Mouse (Mus musculus) gastrocnemius, adult 18-20 months (tissue): ENCODE data around the gene Acsbg1. TPM values are rescaled to one million over a fixed set of nuclear protein-coding genes. Genes with fewer than 3 reads are reported as not detected.

Experiments
- DNase-seq: peaks from one replicate; pipeline ENCODE4 v3.0.0; 2021; ENCODE audit warnings: low spot score
- total RNA-seq, 2 experiments: library from RNA; stranded (reverse); gene quantifications; 2 replicates each; pipeline ENCODE4 v1.2.3; 2021

Gene Acsbg1
- total RNA-seq, 2 experiments from 2014 or later: 0.14 to 0.57 TPM

GRCm38 (mm10) chr9:54671962-54672361 lies 10.3 kb upstream of the Acsbg1 start:
- no peak for DNase-seq

GRCm38 (mm10) chr9:54668455-54668854 lies 6.8 kb upstream of the Acsbg1 start:
- DNase-seq: no peak

DNA sequence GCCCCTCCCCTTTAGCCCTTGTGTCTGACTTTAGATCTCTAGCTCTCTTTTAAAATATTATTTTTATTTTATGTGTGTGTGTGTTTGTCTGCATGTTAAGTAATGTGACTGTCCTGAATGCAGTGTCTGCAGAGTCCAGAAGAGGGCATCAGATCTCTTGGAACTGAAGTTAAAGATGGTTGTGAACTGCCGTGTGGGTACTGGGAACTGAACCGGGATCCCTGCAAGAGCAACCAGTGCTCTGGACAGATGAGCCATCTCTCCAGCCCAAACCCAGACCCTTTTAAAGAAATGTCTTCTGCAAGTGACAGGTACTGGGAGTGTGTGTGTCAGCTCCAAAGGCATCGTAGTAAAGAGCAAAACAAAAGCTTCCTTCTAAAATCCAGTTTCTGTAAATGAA lies 4.4 kb upstream of the Acsbg1 start:
- no peak for DNase-seq

- DNase-seq: no peak
Observed at GRCm38 (mm10) chr9:54664358-54664757, 2.7 kb upstream of the Acsbg1 start.

- no peak for DNase-seq
Observed at GRCm38 (mm10) chr9:54658773-54659172, 2.9 kb downstream of the Acsbg1 start.

DNA sequence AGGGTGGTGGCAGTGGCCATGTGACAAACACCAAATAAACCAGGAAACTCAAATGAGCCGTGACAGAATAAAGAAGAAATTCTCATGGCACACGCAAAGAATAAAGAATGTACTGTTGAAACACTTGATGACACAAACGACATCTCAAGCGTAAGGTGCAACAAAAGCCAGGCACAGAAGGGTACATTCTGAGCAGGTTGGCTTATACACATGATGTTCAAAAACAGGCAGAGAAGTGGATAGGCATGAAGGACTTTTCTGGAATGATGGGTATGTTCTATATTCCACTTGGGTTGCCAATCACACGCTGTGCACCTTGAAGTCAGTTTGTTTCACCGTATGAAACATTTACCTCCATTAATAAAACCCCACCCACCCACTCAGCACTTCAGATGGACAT lies 5.3 kb downstream of the Acsbg1 start:
- no peak for DNase-seq

DNA sequence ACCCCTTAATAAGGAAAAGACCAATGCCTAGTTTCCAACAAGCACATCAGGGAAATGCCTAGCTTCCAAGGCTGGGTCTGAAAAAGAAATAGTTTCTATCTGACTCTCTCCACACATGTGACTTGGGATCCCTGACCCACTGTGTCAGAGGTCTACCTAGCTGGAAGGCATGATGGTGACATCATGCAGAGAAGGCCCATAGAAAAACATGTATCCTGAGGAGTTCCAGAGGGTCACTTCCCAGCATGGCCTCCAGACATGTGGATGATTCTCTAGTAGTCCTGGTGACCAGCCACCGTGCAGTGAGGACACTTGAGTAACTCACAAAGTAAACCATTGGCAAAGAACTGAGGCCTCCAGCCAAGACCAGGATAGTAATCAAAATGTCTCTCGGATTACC lies 5.8 kb downstream of the Acsbg1 start:
- DNase-seq: no peak

- DNase-seq: no peak
Observed at GRCm38 (mm10) chr9:54652778-54653177, 8.9 kb downstream of the Acsbg1 start.

DNA sequence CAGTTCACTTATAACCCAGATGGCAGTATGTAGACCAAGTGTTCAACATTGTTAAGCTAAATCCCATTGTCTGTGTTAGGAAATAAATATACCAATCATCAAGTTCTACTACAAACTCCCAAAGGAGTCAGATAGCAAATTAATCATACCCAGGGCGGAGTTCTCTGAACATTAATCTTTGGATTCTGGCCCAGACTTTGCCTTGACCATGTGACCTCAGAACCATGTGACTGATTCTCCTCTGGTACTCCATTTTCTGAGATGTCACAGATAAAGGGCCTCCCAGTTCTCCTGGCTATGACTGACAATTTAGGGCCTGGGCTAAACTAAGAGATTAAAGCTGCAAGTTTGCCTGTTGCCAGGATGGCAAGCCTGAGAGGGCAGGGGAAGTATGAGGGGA lies 12.3 kb downstream of the Acsbg1 start:
- no peak for DNase-seq

GRCm38 (mm10) chr9:54647456-54647855 lies 14.2 kb downstream of the Acsbg1 start:
- DNase-seq: no peak

DNA sequence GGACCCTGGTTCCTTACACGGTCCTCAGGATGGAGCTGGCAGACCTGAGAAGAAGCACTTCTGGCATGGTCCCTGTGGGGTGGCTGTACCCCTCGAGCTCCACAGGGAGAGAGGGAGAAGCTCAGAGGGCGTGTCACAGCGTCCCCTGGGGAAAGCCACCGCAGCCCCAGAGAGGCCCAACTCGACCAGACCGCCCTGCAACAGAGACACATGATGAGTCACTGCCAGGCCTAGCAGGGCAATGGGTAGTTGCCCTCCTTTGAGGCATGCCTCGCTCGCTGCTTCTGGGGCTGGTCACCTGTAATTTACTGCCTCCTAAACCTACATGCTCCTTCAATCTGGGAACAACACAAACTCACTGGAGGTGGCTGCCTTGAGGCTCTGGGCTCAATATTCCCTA lies 15.4 kb downstream of the Acsbg1 start:
- DNase-seq: no peak

GRCm38 (mm10) chr9:54645530-54645929 lies 16.1 kb downstream of the Acsbg1 start:
- no peak for DNase-seq

DNA sequence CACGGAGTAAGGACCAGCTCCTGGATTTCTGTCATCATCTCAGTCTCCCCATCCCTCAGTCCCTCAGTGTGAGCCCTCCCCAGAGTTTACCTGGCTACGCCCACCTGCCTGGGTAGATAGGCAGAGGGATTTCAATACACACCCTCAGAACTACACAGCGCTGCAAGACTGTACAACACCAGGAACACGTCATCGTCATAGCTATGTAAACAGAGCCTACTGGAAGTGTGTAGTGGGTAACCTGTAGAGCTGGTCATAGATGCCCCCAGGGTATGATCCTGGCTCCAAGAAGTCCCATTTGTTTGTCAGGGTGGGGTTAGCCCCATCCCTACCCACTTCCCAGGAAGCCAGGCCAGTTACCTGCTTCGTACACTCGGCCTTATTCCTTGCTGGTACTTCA lies 18.5 kb downstream of the Acsbg1 start:
- DNase-seq: no peak

- DNase-seq: no peak
Observed at GRCm38 (mm10) chr9:54642556-54642955, 19.1 kb downstream of the Acsbg1 start.

DNA sequence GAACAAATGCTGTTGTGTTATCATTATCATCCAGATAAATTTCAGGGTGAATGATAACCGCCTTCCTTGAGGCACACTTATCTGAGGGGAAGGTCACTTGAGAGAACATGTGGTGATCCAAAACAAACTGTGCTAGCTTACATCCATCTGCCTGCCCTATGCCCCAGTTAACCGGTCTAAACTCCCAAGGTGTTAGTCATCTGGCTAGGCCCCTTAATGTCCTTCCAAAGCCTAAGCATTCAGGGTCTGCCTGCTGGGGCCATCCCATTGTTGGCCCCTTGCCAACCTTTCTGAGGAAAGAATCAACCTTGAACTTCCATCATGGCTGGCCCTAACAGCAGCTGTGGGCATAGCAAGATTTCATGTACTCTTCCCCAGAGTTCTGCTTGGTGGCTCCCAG lies 19.5 kb downstream of the Acsbg1 start:
- DNase-seq: no peak

GRCm38 (mm10) chr9:54641548-54641947 lies 20.1 kb downstream of the Acsbg1 start:
- no peak for DNase-seq

DNA sequence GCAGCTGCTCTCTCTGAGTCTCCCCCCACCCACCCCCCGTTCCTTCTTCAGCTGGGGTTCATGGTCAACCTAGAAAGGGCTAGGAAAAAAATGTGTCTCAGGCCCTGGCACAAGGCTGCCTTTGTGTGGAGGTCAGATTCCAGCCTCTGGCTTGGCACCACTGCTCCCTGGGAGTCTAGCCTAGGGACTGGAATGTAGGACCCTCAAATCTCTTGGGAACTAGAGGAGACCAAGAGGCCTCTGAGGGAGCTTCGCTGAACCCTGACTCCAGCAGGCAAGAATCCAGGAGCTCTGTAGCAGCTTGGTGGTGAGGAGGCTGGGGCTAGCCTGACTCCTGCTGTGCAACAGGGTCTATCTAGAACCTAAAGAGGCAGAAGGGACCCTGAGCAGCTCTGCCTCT lies 22.5 kb downstream of the Acsbg1 start:
- no peak for DNase-seq

GRCm38 (mm10) chr9:54637510-54638314 lies 24.0 kb downstream of the Acsbg1 start:
- no peak for DNase-seq

DNA sequence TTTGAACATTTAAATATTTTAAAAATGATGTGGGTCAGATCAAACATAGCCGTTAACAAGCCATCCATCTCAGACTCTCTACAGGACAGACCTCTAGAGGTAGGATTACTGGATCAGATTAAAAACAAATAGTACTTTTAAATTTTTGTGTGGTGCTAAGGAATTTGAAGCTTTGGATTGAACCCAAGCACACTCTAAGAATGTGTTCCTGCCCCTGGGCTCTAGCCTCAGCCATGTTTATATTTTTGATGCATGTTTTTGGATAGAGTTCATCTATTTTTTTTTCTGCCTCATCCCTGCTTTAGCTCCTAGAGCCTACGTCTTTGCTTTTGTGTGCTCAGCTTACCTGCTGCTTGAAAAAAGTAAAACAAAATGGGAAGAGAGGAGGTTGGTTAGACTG lies 28.3 kb downstream of the Acsbg1 start:
- no peak for DNase-seq

- DNase-seq: no peak
Observed at GRCm38 (mm10) chr9:54630905-54631304, 30.8 kb downstream of the Acsbg1 start.

DNA sequence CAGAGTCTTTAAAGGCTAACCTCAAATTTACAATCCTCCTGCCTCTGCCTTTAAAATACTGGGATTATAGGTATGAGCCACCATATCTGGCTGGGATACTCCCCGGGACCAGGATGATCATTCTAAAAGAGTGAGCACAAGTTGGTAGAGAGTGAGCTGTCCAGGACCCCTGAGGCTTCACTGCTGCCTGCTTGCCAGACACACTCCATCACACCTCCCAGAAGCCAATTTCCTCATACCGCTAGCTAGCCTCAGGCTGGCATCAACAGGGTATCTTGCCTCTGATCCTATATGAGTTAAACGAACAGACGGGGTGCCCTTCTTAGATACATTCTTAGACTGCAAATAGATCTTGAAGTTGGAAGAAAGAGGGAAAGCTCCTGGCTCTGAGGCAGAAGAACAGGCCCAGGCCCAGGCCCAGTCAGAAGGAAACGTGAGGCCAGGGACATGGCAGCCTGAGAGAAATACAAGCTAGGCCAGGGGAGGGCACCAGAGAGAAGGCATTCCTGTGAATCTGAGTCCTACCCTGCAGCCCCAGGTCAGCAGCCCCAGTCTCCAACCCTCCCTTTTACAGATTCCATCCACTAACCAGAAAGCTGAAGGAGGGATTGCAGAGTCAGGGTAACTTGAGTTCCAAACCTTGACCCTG lies 31.9 kb downstream of the Acsbg1 start:
- DNase-seq: no peak

DNA sequence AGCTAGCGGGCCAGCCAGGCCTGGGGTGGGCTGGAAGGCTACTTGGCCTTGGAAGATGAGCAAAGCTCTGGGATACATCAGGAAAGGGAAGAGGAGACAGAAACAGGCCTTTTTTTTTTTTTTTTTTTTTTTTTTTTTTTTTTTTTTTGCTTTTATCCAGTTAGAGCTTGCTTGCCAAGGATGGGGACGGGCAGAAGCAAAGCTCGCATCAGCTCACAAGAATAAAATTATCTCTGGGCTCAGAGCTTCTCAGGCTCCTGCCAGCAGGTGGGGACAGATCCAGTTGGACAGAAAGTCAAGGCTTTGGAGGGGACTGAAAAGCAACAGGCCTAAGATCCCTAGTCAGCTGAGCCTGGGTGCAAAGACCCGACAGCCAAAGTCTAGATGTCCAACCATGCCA lies 32.9 kb downstream of the Acsbg1 start:
- DNase-seq: no peak

- no peak for DNase-seq
Observed at GRCm38 (mm10) chr9:54627240-54627639, 34.4 kb downstream of the Acsbg1 start.
